Mouse (Mus musculus) CD8-positive naive resting alpha-beta T cell, adult 2 months (primary cell): ENCODE data around the gene Pfn1.

Source experiments
- DNase-seq, 2 experiments: peaks; one replicate each; pipeline ENCODE4 v3.0.0; 2022; ENCODE audit warnings: low read depth in 2 of 2, low spot score in 2 of 2

Gene Pfn1

DNA sequence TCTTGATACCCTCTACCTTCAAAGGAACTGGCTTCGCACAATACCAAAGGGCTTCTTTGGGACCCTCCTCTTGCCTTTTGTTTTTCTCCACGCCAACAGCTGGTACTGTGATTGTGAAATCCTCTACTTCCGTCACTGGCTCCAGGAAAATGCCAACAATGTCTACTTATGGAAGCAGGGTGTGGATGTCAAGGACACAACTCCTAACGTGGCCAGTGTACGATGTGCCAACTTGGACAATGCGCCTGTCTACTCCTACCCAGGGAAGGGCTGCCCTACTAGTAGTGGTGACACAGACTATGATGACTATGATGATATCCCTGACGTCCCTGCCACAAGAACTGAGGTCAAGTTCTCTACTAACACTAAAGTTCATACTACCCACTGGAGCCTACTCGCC is 14.5 kb downstream of the Pfn1 start:
- no peak for DNase-seq

DNA sequence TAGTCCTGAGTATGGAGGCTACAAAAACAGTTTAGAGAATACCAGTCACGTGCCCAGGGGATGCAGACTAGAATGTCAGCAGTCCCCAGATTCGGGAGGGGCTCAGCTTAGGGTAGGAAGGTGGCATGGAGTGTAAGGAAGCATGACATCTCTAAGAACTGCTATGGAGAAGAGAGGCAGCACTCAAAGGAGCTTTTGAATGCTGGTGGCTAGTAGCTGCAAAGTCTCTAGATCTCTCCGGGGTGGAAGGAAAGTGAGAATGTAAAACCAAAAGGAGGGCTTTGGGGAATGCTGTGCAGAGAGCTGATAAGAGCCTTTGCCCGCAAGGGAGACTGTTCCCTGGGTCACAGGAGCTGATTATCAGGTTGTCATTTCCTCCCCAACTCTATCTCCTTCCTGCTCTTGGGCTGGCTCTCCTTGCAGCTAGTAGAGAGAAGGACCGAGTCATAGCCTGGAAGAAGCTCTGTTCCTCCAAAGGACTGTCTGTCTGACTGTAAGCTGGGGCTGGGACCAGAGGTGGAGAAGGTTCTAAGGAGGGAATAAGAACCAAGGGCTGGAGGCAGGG is 15.6 kb downstream of the Pfn1 start, which contains the start of gene Gp1ba:
Gp1ba (plus strand) TSS at position 409 of the 565 bp plus-strand sequence.
- no peak for DNase-seq

DNA sequence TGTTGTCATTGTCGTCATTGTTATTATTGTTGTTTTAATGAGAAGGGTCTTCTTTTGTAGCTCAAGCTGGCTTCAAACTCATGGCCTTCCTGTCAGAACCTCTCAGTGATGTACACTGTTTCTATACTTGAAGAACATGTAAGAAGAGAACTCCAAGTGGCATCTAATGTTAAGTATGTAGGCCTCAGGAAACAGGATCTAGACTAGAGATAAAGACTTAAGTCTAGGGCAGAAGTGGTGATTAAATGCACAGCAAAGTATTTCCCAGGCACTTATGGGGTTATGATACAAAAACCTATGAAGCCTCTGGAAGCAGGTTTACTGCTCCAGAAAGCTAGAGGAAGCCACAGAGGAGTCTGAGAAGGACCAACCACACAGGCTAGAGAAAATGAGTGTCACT is 16.2 kb downstream of the Pfn1 start:
- DNase-seq, result no peak

DNA sequence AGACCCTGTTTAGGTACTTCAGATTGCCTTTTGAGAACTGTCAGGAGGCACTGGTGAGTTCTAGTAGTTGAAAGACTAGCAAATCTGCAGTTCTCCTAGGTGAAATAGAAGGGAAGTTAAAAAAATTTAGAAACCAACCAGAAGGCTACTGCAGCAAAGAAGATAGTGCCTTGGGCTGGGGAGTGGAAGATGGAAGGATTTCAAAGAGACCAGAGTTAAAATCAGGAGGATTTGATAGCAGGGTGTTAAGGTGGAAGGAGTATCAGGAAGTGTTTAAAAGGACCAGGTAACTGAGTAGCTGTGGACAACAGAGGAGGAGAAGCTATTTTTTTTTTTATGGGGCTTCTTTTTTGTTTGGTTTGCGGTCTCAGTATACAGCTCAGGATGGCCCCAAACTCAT is 16.7 kb downstream of the Pfn1 start:
- DNase-seq, result no peak

DNA sequence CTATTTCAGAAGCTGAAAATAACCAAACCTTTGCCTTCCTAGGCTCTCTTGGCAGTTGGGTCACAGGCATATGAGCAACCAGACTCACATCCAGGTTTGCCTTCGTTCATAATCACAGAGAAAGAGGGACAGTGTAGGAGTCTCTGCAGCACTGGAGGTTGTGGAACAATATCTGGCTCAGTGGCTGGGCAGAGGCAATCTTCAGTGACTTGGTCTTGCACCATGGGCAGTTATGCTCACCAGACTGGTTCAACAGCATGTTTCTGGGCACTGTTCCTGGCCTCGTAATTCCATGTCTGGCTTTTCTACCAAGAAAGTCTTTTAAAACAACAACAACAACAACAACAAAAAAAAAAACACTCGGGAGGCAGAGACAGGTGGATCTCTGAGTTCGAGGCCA is 18.8 kb downstream of the Pfn1 start:
- DNase-seq, result no peak

DNA sequence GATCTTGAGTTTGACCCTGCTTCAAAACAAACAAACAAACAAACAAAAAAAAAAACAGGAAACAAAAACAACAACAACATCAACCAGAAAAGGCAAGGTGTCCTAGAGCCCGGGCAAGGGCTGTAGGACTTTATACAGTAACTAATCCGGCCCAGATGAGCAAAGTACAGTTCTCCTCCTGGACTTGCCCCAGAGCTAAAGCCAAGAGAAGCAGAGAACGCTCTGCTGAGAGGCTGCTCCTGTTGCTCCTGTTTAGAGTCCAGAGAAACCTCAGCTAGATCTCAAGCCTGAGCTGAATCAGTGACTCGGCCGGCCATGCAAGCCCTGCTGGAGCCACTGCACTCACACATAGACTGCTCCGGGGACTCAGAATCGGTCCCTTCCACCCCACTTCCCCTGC is 24.3 kb downstream of the Pfn1 start:
- DNase-seq, result no peak

DNA sequence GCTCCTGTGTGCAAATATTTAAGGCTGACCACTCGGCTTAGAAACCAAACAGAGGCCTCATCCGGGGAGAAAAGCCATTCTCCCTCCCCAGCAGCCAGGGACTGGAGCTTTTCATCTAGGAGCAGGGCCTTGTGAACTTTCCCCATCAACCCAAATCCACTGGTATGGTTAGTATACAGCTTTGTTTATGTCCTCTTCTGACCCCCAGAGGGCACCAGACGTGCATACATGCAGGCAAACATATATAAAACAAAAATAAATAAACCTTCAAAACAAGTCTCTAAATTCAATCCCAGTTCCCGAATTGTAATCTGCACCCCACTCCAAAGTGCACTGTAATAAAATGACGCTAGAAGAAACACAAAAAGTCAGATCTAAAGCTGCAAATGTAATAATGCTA is 24.9 kb downstream of the Pfn1 start:
- DNase-seq, result peak in 1 of 2 experiments; percentile 37

DNA sequence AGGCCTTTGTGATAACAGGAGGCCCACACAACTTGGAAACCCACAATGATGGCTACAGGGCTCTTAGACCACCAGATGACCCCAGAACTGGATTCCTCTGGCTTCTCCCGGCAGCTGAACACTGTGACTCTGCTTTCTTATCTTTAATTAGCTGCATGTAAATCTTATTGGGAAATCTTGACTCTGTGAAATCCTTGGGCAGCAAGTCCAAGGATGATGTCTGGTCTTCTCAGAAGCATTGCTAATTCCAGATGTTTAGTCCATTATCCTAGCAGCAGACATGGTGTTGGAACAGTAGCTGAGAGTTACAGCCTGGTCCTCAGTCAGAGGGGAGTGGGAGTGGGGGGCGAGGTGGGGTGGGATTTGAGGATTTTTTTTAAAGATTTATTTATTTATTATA is 26.0 kb downstream of the Pfn1 start:
- DNase-seq, result no peak

DNA sequence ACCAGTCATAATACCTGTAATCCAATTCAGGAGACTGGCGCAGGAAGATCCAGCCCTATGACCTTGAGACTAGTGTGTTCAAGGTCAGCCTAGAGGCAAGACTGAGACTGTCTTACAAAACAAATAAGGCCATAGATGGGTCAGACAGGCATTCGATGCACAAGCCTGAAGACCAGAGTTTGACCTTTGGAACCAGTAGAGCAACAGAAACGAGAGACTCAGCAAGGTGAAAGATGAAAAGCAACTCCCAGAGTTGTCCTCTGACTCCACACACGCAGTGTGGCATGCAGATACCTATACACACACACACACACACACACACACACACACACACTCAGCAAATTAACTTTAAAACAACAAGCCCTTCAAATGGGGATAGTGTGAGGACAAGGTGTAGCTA is 27.6 kb downstream of the Pfn1 start:
- DNase-seq, result no peak

DNA sequence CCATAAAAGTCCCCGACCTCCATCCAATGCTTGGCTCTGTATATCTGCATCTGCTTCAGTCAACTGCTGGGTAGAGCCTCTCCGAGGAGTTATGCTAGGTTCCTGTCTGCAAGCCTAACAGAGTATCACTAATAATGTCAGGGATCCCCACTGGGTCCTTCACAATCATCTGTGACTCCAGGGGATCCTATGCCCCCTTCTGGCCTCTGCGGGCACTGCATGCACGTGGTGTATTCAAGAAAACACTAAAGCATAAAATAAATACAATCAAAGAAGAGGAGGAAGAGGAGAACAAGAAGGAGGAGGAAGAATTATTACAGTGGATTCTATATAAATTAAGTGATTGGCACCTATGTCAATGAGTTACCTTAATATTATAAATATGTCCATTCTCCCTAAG is 29.0 kb downstream of the Pfn1 start:
- DNase-seq, result peak; percentile 32 to 63

DNA sequence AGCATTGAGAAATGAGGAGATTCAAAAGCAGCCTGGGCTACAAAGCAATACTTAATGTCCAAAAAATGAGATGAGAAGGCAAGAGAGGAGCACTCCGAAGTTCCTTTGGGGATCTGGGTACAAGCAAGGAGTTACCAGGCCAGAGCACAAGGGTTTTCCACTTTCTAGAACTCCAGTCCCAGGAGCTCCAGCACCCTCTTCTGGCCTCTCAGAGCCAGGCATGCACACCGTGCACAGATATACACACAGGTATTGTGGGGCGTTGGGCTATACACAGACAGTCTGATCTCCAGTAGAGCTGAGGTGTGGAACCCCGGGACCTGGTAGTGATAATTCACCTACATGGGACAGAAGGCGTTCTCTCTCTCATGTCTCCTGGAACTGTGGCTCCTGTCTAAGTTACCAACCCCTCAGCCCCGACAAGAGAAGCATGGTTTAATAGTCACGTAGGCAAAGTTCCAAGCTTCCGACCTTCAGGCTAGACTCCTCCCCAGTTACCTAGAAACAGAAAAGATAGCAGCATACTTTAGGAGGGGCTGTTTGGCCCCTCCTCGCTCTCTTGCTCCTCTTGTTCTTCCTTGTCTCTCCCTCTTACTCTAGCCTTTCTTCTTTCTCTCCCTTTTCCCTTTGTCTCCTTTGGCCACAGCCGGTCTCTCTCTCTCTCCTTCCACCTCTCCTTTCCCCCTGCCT is 31.2 kb downstream of the Pfn1 start:
- no peak for DNase-seq

DNA sequence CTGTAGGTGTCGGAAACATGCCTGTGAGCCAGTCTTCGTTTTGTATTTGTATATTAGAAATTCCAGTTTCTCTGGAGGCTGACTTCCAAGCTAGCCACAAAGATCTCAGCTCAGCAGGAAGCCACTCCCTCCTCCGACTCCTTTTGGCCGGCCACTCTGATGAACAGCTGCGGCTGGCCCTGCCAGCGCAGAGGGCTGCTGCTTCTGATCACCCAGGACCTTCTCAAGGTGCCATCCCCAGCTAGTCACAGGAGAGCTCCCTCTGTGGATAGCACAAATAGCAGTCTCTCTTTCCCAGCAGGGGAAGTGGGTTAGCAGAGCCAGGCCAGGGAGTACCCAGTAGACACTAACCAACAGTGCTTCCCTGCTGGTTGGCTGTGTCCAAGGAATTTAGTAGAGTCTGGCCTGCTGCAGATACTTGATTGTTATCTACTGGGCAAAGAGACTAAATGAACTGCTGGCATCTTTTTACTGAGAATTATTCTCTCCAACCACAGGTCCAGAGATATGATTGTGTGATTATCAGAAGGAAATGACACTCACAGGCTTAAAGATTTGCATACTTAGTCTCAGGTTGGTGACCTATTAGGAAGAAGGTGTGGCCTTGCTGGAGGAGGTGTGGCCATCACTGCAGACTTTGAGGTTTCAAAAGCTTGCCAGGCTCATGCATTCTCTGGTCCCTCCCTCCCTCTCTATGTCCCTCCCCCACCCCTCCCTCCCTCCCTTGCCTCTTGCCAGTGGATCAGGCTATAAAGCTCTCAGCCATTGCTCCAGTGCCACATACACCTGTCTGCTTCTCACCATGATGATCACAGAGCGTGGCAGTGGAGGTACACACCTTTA is 32.3 kb downstream of the Pfn1 start:
- DNase-seq, result no peak

DNA sequence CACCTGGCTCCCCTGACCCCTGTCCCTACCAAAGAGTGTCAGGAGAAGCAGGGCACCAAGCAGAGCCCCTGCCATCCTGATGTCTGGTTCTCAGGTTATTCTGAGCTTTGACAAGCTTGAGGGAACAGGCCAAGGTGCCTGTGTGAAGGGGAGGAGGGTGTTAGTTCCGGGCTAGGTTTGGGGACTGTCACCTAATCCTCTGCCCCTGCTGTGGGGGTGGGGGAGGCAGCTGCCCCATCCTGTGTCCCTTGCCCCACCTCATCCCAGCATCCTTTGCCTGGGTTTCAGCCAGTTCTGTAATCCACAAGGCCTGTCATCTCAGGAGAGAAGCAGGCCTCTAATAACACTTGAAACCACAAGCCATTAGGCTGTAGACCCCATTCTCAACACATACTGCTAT is 35.3 kb downstream of the Pfn1 start, which contains the start of gene Chrne:
Chrne (minus strand) TSS at position 116 of the 400 bp plus-strand sequence.
- DNase-seq, result no peak

DNA sequence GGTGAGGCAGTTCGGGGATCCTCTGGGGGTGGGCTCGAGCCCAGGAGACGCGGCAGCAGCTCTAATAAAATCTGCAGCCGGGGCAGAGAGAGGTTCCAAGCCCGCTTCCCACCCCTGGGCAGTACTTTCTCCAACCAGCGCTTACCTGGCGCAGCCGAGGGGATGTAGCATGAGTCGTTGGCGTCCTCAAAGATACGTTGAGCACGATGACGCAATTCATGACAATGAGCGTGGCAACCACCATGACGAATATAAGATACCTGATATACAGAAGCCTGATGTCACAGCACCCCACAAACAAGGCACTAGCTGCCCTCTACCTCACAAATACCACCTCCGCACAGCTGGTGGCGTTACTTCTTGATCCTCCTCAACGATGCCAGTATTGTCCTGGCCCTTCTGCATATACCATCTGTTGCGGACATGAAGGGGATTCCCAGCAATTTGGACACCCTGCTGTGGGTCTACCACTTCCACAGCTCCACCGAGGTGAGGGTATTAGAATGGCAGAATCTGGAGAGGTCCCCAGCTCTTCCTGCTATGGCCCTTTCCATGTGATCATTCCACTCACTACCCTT is 38.8 kb downstream of the Pfn1 start, which contains the start of gene 4930544D05Rik:
4930544D05Rik (plus strand) TSS at position 333 of the 578 bp plus-strand sequence.
- DNase-seq, result peak; percentile 23 to 46

DNA sequence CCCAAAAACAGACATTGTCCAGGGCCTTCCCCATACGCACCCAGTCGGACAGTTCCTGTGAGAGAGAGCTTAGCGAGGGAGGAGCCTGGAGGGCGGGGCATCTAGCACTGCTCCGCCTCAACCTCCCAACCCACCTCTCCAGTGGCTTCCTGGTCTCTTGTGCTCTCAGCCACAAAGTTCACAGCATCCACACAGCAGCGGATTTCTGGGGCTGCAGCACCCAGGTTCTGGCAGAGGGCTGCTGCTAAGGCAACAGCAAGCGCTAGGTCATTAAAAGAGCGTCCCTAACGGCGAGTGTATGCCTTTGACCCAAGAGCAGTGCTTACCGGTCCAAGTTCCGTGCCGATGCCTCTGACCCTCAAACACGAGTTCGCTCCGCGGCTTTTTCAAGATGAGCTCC is 39.4 kb downstream of the Pfn1 start:
- peak; percentile 55 to 76 for DNase-seq

DNA sequence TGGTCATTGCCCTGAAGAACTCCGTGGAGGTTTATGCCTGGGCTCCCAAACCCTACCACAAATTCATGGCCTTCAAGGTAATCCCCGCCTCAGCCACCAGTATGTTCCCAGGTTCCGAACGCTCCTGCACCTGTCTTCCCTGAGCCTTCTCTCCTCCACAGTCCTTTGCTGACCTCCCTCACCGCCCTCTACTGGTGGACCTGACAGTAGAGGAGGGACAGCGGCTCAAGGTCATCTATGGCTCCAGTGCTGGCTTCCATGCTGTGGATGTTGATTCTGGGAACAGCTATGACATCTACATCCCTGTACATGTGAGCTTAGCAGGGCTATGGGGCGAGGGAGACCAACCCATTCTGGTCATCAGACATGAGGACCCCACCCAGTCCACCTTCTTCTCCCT is 41.9 kb downstream of the Pfn1 start:
- DNase-seq, result no peak

DNA sequence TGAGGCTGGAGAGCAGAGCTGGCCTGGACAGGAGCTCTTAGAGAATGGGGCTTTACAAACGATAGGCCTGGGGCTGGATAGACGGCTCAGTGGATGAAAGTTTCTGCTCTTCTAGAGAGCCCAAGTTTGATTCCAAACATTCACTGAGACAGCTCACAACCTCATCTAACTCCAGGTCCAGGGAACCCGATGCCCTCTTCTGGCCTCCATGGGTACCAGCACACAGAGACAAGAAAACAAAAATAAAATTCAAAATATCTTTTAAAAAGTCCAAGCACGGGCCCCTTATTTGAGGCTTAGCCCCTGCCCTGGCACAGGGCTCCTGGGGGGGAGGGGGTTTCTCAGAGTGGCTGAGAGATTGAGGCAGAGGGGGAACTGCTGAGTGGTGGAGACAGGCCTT is 43.7 kb downstream of the Pfn1 start:
- DNase-seq, result no peak

DNA sequence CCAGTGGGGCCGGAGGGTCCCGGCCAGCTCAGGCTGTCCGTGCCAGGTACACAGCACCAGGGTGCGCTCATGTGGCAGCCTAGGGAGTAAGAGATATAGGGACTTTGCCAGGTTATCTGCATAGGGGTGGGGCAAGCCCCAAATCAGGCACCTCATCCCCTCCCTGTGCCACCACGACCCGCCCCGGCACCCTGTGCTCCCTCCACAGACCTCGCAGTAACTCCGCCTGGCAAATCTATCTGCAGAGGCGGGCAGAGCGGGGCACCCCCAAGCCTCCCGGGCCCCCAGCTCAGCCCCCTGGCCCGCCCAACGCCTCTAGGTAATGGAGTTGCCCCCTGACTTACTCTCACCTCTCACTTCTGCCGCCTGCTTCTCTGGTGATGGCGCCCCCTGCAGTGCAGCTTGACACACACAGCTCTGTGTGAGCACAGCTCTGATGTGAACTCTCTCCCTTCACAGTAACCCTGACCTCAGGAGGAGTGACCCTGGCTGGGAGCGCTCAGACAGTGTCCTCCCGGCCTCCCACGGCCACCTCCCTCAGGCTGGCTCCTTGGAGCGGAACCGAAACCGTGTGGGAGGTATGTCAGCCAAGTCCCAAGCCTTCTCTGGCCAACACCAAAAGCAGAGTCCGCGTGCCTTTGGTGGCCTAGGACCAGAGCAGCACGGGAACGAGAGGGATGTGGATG is 45.9 kb downstream of the Pfn1 start:
- DNase-seq, result peak in 1 of 2 experiments; percentile 33

DNA sequence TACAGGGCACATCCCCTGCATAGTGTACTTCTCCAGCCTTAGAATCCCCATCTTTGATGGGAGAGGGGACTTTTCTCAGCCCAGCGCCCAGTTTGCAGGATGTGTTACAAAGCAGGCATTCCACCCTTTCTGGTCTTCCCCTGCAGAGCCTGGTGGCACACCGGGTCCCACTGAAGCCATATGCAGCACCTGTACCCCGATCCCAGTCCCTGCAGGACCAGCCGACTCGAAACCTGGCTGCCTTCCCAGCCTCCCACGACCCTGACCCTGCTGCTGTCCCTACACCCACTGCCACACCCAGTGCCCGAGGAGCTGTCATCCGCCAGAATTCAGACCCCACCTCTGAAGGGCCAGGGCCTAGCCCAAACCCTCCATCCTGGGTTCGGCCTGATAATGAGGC is 46.8 kb downstream of the Pfn1 start:
- no peak for DNase-seq

DNA sequence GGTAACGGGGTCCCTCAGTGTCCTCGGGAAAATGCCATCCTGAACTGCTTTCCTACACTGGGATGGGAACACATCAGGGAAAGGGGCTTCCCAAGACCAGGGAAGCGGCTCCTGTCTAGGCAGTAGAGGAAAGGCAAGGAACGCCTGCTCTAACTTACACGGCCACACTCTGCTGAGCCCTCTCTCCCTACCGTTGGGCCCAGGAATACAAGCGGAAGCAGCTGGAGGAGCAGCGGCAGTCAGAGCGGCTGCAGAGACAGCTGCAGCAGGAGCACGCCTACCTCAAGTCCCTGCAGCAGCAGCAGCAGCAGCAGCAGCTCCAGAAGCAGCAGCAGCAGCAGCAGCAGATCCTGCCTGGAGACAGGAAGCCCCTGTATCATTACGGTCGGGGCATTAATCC is 47.7 kb downstream of the Pfn1 start:
- no peak for DNase-seq

DNA sequence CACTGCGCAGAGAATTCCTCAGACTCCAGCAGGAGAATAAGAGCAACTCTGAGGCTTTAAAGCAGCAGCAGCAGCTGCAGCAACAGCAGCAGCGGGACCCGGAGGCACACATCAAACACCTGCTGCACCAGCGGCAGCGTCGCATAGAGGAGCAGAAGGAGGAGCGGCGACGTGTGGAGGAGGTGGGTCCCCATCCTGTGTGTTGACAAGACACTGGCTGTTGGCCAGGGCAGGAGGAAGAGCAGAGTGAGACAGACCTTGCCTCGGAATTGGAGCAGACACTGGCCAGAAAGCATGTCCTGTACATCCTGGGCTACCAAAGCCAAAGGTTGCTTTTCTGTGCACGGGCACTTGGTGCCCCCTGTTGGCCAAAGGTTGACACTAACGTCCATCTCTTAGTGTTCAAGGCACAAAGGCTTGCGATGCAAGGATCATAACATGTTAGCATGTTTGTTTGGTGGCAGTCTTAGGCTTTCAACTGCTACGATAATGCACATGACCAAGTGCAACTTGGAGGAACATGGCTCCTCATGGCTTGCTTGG is 49.3 kb downstream of the Pfn1 start:
- DNase-seq, result peak; percentile 67 to 74
